Mouse (Mus musculus) fat pad, adult 2 months (tissue): ENCODE results near the gene Cnih3.

Experiments used
- DNase-seq: peaks from one replicate; pipeline ENCODE4 v3.0.0-alpha.2; 2011; ENCODE audit warnings: low read depth, low spot score; ENCODE audit errors: extremely low read depth

Cnih3 gene

DNA sequence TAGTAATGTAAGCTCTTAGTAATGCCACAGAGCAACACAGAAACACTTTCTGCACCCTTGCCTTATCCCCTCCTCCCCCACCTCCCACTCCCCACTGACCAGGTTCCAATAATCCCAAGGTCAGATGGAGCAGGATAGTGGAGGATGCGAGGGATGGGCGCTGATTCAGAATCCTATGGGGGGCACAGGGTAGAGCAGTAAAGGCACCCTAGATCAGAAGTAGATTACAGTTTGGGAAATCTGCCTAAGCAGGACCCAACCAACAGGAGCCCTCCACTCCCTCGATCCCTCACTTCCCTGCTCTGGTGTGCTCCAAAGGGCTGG, 423 bp upstream of the Cnih3 start:
- no peak for DNase-seq

DNA sequence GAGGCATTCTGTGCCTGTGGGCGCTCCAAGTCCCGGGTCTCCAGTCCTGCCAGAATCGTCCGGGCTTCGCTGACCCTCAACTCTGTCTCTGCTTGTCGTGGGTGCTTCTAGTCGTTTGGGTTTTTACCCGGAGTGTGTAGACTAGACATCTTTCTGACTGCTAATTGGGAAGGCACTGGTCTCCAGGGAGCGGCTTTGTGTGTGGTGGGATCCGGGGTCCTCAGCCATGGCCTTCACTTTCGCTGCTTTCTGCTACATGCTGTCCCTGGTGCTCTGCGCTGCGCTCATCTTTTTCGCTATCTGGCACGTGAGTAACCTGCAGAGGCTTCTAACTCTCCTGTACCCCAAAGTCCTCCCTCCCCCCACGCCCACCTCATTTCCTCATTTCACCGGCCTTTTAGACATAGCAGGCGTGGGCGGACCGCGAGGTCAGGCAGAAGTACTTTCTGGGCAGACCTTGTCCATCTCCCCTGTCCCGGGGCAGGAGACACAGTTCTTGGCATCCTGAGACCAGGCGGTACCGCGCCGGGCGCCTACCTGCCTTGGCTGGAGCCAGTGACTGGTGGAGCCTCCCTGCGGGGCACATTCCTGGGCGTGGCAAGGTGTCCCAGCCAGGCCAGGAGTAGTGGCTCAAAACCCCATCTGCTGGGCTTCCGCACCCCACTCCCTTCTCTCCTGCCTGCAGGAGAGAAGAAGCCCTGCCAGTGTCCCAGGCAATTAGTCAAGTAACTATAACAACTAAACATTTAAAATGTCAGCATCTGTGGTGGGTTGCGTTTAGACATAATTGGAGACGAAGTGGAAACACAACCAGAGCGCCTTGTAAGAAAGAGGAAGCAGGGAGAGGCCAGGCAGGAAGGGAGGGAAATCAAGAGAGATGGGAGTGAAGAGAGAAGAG, 1.0 kb downstream of the Cnih3 start:
- no peak for DNase-seq

DNA sequence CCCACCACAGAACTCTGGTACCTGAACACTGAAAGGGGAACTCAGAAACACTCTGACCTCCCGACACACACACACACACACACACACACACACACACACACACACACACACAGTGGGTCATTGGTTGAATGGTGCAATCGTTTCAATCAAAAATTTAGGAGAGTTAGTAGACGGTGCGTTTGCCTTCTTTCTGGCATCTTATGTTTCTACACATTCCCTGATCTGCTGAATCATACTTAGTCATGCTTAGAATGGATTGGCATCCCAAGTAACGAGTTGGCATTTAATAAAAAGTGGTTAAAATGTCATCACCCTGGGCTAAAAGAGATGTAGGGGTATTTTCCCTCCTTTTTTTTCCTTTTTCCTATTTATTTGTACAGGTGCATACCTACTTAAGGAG, 3.3 kb downstream of the Cnih3 start:
- DNase-seq: no peak

DNA sequence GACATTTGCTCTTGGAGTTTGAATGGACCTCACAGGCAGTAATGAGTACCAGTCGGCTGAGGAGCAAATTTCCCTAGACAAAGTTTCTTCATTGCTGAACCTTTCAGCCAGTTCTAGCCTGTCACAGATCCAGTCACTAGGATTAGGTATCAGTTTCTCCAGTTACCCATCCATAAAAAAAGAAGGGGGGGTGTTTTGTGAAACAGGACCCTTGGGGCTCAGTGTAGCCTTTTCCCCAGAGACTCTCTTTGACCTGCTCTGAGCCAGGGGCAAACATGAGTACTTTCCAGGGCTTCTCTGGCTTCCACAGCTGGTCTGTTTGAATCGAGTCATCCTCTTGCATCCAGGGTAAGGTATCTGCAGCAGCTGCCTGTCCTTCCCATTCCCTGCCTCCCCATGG, 5.4 kb downstream of the Cnih3 start:
- DNase-seq: no peak

DNA sequence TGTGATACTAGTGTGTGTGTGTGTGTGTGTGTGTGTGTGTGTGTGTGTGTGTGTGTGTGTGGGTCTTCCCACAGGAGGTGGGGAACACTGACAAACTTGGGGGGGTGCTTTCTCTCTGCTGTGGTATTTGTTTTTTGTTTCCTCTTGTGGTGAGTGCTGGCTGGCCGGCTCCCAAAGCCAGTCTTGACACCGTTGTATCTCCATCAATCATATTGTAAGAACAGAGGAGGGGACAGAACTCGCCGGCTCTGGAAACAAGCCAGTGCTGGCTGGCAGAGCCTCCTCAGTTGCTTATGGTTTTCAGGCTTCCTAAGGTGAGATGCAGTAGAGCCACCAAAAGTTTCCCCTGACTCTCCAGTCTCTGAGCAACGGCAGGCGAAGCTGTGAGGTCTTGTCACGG, 6.1 kb downstream of the Cnih3 start:
- no peak for DNase-seq

DNA sequence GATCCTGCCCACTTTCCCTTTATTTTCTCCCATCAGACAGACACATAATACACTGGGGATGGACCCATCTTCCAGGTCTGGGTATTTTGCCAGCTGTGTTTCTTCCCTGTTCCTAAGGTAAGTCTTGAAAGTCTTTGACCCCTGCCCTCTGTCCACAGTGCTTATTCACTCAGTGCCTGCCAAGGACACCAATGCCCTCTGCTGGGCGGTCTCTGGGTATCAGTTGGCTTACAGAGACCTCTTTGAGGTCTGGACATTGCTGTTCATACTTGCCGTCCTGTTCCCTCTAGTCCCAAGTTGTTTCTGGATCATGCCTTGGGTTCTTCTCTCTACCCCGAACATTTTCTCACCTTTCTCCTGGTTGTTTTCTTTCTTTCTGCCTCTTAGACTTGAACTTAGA, 8.3 kb downstream of the Cnih3 start:
- DNase-seq: no peak

DNA sequence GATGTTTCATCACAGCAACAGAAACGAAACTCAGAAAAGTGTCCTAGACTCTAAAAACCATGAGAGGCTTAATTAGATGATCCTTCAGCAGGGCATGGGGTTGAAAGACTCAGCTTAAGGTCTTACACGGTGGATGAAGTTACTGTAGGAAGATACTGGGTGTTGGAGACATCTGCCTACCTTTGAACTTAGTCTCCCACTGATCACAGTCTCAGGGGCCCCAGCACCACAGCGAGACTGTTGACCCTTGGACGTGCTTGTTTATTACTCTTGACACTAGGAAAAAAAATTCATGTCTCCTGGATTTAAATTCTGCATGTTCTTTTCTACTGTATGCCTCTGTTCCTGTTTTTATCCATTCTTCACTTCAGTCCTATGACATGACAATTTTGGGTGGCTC, 11.6 kb downstream of the Cnih3 start:
- no peak for DNase-seq

DNA sequence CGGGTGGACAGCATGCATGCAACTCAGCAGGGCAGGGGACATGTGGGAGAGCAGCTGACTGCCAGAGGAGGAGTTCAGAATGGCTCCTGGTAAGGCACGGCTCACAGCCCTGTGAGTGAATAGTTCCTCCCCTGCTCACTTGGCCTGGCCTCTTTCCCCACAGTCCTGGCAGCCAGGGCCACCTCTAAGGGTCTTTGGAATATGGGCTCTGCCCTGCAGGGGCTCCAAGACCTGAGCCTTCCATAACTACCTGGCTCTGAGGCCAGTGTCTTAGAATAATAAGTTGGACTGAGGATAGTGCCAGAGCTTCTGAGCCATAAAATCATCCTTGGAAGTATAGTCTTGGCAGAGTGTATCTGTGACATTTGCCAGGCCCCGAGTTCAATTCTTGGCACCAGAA, 12.9 kb downstream of the Cnih3 start:
- DNase-seq: no peak

DNA sequence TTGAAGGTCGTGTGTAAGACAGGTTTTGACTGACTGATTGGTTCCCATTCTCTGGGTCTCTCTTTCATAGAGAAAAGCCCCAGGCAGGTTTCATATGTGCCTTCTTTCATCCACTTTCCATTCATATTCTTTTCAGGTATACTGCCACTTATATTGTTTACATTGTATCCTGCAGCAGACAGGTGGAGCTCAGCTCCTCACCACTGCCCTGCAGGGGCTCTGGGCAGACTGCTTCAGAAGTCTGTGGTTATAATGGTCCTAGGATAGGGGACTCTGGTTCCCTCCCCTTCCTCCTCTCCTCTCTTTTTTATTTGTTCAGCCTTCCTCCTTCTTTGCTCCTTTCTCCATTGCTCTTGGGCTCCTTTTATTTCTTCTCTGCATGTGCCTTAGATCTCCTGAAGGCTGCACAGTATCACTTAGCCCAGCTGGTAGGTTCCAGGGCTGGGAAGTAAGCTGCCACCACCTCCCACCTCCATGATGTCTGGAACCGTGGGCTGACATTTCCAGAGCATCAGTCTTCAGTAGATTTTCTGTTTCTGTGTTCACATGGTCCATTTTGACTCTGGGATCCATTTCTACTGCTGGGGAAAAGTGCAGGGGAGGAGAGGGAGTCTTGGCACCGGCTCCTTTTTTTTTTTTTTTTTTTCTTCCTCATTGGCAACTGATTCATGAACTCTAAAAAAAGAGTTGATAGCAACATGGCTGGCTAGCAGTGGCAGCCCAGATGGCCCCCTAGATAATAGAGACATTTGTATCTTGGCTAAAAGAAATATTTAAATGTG, 16.6 kb downstream of the Cnih3 start:
- DNase-seq: no peak

DNA sequence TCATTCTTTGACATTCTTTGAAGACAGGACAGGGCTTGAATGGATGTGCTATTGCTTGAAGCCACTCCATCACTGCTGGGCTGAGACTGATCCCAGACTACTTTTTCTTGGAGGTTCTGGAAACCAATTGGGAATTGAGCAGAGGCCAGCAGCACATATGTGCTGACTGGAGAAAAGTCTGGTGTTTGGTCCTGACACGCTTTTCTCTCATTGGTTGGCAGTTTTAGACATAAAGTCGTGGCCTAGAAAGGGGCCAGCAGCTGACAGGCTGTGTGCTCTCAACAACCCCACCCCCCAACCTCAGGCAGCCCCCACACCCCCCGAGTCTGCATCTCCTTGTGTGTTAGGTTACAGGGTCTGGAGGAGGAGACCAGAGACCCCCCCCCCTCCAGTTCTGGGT, 17.9 kb downstream of the Cnih3 start:
- no peak for DNase-seq

DNA sequence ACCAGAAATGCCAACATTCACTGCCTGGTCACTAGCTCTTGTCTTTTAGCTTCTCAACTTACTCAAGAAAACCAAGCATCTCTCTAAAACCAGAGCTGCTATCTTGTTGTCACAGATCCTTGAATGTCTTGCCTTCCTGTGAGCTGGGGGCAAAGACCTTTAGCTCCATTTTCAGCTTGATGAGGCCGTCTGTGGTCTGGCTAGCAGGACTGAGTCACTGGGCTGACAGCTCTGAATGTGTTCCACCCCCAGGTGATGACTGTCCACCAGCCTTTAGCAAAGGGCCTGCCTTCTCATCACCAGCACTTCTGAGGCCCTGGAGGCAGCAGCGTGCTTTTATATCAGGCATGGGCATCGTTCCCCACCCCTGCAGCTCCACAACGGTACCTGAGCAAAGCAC, 18.8 kb downstream of the Cnih3 start:
- no peak for DNase-seq

DNA sequence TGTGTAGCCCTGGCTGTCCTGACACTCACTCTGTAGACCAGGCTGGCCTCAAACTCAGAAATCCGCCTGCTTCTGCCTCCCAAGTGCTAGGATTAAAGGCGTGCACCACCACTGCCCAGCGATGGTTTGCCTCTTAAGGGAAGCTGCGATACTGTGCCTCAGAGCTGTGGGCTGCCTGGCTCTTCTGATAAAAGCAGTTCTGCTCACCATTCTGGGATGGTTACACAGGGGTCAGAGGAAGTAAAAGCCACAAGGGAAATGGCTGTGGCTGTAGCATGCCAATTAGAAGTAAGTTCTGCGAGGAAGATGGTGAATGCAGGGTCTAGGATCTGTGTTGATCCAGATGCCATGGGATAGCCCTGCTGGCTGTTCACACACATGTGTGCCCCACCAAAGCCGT, 19.9 kb downstream of the Cnih3 start:
- no peak for DNase-seq

DNA sequence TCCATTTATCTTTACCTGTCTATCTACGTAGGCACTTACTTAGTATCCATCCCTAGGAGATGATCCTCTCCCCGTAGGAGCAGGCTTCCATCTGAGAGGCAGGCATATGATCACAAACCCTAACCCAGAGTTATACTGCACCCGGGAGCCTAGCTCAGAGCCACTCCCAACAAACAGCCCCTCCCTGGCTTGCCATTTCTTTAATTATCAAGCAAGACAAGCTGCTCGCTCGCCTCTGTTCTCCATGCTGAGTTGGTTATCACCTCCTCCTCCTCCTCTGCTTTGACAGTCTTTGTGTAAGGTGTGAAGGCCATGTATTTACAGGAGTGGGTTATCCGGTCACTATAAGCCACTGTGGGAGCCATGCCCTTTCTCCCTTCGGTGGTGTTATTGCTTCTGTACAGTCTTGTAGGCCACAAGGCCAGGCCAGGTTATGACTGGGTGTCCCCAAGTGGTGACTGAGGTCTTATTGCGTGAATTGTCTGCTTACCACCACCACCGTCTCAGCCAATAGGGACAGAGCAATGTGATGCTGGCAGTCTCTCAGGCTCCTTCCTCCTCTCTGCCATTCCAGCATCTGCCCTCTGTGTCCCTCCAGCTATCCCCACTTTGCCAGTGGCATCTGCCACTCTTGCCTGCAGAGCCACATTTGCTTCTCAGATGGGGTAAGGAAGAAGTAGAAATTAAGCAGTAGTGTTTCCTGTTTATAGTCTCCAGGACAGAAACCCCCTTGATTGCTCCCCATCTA, 22.4 kb downstream of the Cnih3 start:
- DNase-seq: no peak

DNA sequence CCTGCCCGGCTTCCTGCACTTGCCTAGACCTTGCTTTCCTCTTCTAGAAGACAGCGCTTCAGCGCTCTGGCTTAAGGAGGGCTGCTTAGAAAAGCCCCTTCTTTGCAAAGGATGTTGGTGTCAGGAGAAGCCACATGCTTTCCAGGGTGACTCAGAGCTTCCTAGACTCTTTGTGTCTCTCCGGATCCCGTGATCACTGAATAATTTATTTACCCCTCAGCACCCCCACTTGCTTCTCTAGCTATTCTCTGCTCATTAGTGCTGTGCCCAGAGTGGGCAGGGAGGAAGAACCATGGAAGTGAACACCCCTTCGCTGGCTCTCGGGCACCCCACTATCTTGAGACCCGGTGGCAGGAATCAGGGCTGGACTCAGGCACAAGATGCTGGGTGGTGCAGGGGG, 24.0 kb downstream of the Cnih3 start:
- no peak for DNase-seq

DNA sequence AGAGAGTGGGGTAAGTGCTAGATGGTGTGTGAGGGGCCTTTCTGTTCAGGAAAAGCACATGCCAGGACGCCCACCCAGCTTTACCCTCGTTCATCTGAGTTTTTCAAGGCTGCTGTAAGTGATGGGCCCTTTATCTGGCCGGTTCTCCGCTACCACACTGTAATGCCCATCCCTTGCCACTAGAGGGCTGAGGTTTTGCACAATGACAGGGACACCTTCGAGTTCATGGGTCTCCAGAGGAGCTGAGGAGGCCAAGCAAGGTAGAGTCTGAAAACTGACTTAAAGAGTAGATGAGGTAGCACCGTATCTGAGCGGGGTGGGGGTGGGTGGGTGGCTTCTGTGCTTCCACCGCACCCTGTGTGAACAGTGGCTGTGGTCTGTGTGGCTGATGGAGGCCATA, 27.2 kb downstream of the Cnih3 start:
- no peak for DNase-seq

DNA sequence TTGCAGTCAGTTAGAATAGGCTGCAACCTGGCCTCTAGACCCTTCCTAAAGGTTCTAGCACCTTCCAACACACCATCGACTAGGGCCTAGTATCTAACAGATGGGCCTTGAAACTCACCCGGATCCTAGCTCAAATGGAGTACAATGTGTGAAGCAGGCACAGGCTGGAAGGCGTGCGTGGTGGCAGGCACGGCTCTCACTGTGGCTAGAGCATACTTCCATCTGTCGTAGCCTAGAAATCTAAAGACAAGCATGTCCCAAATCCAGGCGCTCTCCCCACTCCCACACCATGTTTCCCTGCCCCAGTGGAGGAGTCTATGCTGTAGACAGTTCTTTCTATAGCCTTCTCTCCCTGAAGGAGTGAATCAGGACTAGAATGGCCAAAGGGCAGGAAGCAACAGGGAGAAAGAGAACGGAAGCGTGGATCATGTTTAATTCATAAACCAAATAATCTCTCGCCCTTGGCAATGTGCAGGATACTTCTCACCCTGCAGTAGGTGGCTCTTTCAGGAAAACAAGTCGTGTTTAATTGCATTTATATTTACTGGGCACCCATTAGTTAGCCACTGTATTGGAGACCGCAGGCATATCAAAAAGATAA, 29.1 kb downstream of the Cnih3 start:
- DNase-seq: no peak

DNA sequence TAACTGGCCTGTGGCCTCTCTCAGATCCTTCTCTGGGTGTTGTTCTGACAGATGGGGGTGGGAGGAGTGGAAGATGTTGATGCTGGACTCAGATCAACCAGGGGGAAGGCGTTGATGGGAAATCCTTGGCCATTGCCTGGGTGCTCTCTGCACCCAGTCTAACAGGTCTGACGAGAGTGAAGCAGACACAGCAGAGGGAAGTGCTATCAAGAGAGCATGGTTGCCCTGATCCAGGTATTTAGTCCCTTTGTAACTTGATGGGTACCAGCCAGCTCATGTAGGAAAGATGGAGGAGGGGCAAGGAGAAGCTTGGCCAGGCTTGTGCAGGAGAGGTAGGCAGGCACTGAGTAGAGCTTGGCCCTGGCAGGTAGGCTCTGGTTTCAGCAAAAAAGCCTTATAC, 36.8 kb downstream of the Cnih3 start:
- peak; percentile 81 for DNase-seq

DNA sequence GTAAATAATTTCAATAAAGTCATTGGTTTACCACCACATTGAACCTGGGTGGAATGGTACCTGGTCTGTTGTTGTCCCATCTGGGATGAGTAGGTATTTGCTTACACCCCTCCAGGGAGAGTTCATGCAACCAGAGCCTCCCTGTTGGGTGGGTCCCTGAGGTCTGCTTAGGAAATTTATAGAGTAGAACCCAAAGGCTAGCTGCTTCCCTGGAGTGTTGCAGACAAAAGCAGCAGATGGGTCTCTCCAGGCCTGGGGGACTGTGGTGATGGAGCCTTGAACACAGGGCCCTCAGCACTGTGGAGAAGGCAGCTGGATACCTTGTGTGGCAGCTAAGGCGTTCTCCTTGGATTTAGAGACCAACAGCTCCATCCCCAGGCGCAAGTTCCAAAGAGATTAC, 40.1 kb downstream of the Cnih3 start:
- DNase-seq: no peak

DNA sequence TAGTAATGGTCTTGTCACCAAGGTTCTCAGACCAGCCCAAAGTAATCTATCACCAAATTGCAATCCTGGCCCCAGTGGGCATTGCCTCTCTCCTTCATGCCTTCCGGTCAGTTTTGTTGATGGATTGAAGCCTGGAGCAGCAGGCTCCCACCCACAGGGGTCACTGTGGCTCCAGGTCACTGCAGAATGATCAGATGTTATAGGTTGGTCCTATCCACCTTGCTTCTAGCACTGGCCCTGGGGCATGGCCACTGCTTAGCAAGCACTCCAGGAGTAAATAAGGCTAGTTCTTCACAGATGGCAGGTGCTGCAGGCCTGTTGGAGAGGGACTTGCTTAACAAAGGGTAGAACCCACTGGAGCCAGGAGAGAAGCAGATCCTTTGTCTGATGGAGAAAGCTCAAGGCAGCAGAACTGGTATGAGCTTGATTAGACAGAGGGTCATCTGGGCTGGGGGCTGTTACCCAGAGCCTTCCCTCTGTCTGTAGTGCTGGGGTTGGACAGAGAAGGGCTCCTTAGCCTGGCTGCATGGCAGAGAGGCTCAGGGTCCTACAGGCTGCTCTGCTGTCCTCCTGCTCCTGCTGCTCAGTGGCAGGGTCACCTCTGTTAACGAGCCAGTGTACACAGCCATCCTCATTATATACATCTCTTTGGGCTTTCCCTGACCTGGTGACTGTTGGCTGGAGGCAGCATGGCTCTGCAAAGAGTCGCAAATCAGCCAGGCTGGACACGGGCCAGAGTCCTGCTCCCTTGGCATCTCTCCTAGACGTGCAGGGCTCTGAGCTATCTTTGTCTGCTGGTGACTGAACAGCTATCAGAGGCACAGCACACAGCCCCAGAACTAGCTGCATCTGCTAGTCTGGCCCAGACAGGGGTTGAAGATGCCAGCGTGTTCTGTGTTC, 41.1 kb downstream of the Cnih3 start:
- DNase-seq: no peak

DNA sequence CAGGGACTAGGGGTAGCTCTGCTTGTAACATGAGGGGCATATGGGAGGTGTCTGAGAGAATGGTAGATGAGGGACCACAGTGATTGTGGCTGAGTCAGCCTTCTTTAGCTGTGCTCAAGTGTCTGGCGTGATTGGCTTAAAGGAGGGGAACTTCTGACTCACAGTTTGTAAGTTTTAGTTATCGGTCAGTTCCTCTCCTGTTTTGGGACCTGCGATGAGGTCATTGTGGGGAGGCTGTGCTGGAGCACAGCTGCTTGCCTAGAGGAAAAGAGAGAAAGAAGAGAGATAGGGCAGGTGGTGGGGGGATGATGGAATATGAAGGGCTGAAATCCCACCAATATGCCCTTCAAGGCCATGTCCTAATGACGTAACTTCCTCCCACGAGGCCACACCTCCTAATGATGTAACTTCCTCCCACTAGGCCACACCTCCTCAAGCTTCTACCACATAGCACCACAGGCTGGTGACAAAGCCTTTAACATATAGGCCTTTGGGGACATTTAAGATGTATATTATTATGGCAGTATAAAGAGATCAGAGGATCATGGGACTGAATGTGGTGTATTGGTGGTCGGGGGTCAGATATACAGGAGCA, 42.9 kb downstream of the Cnih3 start:
- DNase-seq: no peak
